Mouse (Mus musculus): Measurements from ENCODE around the gene Tmod4. TPM values are rescaled to one million over a fixed set of nuclear protein-coding genes. Genes with fewer than 3 reads are reported as not detected.

The Tmod4 gene
- polyA plus RNA-seq, 1 experiment from 2014 or later, result 0.96 TPM

DNA sequence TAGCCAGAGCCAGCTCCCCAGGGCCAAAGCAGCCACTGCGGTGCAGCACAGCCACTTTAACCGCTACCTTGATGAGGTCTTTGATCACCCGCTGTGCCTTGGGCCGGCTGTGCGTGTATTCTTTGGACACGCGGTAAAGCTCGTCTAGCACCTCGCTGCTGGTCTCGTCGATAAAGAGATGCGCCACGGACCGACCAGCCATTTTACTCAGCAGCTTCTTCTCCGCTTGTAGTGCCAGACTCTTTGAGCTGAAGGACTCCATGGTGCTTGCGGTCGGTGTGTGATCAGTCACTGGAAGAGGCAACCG is 16.0 kb downstream of the Tmod4 start:
- no peaks in the 10 kb centered on the region for H3K9me3 ChIP-seq
- ATAC-seq (ENCODE audit: low read depth), result no peak
- H3K27me3 ChIP-seq, result no peaks in the 10 kb centered on the region
- H3K4me1 ChIP-seq (replicated peaks), result peaks cover 16% of the 10 kb centered on the region
- 61% methylated on average over 18 of the region's 18 CpGs for WGBS
- peaks cover 28% of the 10 kb centered on the region for H3K36me3 ChIP-seq
- no peak overlapping the region for H3K9ac ChIP-seq
- no peak overlapping the region for H3K4me2 ChIP-seq
- no peak overlapping the region for H3K27ac ChIP-seq (replicated peaks)
- H3K4me3 ChIP-seq, result no peak overlapping the region

DNA sequence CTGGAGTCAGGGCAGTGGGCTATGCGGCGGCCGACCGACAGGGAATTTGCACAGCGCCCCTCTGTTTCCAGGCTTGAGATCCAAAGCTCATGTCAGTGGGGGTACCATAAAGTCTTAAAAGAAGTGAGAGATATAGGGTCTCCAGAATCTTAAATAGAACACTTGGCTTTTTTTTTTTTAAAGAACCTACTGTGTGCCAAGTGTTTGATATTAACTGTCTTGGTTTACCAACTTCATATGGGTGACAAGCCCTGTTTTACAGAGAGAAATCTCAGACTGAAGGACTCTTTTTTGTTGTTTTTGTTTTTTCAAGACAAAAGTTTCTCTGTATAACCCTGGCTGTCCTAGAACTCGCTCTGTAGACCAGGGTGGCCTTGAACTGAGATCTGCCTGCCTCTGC is 16.5 kb downstream of the Tmod4 start:
- Histone ChIP-seq H3K9me3 (no peaks in the 10 kb centered on the region), H3K4me1 (replicated peaks) (peaks cover 11% of the 10 kb centered on the region), H3K27me3 (no peaks in the 10 kb centered on the region), H3K27ac (replicated peaks) (no peak overlapping the region), H3K4me2 (no peak overlapping the region), H3K36me3 (peaks cover 28% of the 10 kb centered on the region), H3K9ac (no peak overlapping the region), H3K4me3 (no peak overlapping the region)
- ATAC-seq (ENCODE audit: low read depth), result no peak
- WGBS, result 91% methylated on average over 6 of the region's 6 CpGs

- Histone ChIP-seq H3K27me3 (no peaks in the 10 kb centered on the region), H3K36me3 (peaks cover 28% of the 10 kb centered on the region), H3K4me2 (no peak overlapping the region), H3K4me3 (no peak overlapping the region), H3K4me1 (replicated peaks) (peaks cover 4% of the 10 kb centered on the region), H3K9ac (no peak overlapping the region), H3K9me3 (no peaks in the 10 kb centered on the region), H3K27ac (replicated peaks) (no peak overlapping the region)
- WGBS, result 93% methylated on average over 9 of the region's 9 CpGs
- no peak for ATAC-seq (ENCODE audit: low read depth)
Observed at GRCm38 (mm10) chr3:95141474-95141873, 17.2 kb downstream of the Tmod4 start.

- Histone ChIP-seq H3K4me2 (no peak within 1 kb of the TSS), H3K4me1 (replicated peaks) (no peaks in the 10 kb centered on the region), H3K9me3 (no peaks in the 10 kb centered on the region), H3K27me3 (no peaks in the 10 kb centered on the region), H3K27ac (replicated peaks) (no peak within 1 kb of the TSS), H3K9ac (no peak within 1 kb of the TSS), H3K36me3 (peaks cover 28% of the 10 kb centered on the region), H3K4me3 (no peak within 1 kb of the TSS)
- 82% methylated on average over 10 of the region's 10 CpGs for WGBS
- 0 out of 2 replicates have a peak, but pooled peaks have one; percentile 25 for ATAC-seq (ENCODE audit: low read depth)
Observed at GRCm38 (mm10) chr3:95141952-95142616, 17.8 kb downstream of the Tmod4 start, which contains the start of gene Tnfaip8l2. TSS of gene Tnfaip8l2 (minus strand) at chr3:95142360.

DNA sequence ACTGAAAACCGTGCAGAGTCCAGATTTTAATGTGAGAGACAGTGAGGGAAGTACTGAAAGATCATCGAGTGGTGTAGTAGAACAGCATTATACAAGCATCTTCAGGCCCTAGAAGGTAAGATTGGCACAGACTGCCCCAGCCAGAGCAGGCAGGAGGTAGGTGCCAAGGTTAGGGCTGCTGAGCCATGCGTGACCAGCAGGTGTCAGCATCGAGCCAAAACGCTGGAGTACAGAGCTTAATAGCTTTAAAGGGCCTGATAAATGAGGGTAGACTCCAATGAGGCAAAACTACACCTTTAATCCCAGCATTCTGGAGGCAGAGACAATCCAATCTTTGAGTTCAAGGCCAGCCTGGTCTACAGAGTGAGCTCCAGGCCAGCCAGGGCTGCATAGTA is 18.3 kb downstream of the Tmod4 start:
- no peak overlapping the region for H3K4me2 ChIP-seq
- no peak overlapping the region for H3K4me3 ChIP-seq
- H3K27me3 ChIP-seq, result no peaks in the 10 kb centered on the region
- ATAC-seq (ENCODE audit: low read depth), result peak; percentile 68
- H3K4me1 ChIP-seq (replicated peaks), result no peaks in the 10 kb centered on the region
- H3K27ac ChIP-seq (replicated peaks), result no peak overlapping the region
- H3K9ac ChIP-seq, result no peak overlapping the region
- no peaks in the 10 kb centered on the region for H3K9me3 ChIP-seq
- WGBS, result 11% methylated on average over 5 of the region's 5 CpGs
- H3K36me3 ChIP-seq, result peaks cover 28% of the 10 kb centered on the region

- Histone ChIP-seq H3K36me3 (no peaks in the 10 kb centered on the region), H3K27ac (replicated peaks) (no peak overlapping the region), H3K4me3 (no peak overlapping the region), H3K4me2 (no peak overlapping the region), H3K9ac (no peak overlapping the region), H3K27me3 (no peaks in the 10 kb centered on the region), H3K4me1 (replicated peaks) (no peaks in the 10 kb centered on the region), H3K9me3 (no peaks in the 10 kb centered on the region)
- WGBS, result 18% methylated on average over 3 of the region's 3 CpGs
- no peak for ATAC-seq (ENCODE audit: low read depth)
Observed at GRCm38 (mm10) chr3:95147924-95148323, 23.6 kb downstream of the Tmod4 start.

- Histone ChIP-seq H3K9me3 (no peaks in the 10 kb centered on the region), H3K36me3 (no peaks in the 10 kb centered on the region), H3K4me1 (replicated peaks) (no peaks in the 10 kb centered on the region), H3K4me2 (no peak overlapping the region), H3K4me3 (no peak overlapping the region), H3K27ac (replicated peaks) (no peak overlapping the region), H3K9ac (no peak overlapping the region), H3K27me3 (no peaks in the 10 kb centered on the region)
- WGBS, result 59% methylated on average over 4 of the region's 4 CpGs
- ATAC-seq (ENCODE audit: low read depth), result no peak
Observed at GRCm38 (mm10) chr3:95153874-95154273, 29.6 kb downstream of the Tmod4 start.

GRCm38 (mm10) chr3:95159511-95159986 is 35.3 kb downstream of the Tmod4 start:
- ATAC-seq (ENCODE audit: low read depth), result no peak
- no peaks in the 10 kb centered on the region for H3K27me3 ChIP-seq
- peak overlapping the region; percentile 91 for H3K4me3 ChIP-seq
- peak overlapping the region; percentile 84 for H3K4me2 ChIP-seq
- WGBS, result 9% methylated on average over 8 of the region's 8 CpGs
- peaks cover 39% of the 10 kb centered on the region for H3K4me1 ChIP-seq (replicated peaks)
- peak overlapping the region; percentile 97 for H3K9ac ChIP-seq
- H3K36me3 ChIP-seq, result peaks cover 12% of the 10 kb centered on the region
- no peaks in the 10 kb centered on the region for H3K9me3 ChIP-seq
- H3K27ac ChIP-seq (replicated peaks), result 0 out of 2 replicates have a peak overlapping the region, but pooled peaks have one; percentile 89

- no peaks in the 10 kb centered on the region for H3K9me3 ChIP-seq
- peaks cover 46% of the 10 kb centered on the region for H3K4me1 ChIP-seq (replicated peaks)
- peak within 1 kb of the TSS; percentile 97 for H3K9ac ChIP-seq
- peak within 1 kb of the TSS; percentile 84 for H3K4me2 ChIP-seq
- peaks cover 20% of the 10 kb centered on the region for H3K36me3 ChIP-seq
- peak; percentile 96 for ATAC-seq (ENCODE audit: low read depth)
- under 1% methylated on average over 66 of the region's 66 CpGs for WGBS
- peak within 1 kb of the TSS; percentile 91 for H3K4me3 ChIP-seq
- no peaks in the 10 kb centered on the region for H3K27me3 ChIP-seq
- peak within 1 kb of the TSS; percentile 89 for H3K27ac ChIP-seq (replicated peaks)
Observed at GRCm38 (mm10) chr3:95159987-95160963, 36.0 kb downstream of the Tmod4 start, which contains the start of gene Sema6c. TSS of gene Sema6c (plus strand) at chr3:95160457.

DNA sequence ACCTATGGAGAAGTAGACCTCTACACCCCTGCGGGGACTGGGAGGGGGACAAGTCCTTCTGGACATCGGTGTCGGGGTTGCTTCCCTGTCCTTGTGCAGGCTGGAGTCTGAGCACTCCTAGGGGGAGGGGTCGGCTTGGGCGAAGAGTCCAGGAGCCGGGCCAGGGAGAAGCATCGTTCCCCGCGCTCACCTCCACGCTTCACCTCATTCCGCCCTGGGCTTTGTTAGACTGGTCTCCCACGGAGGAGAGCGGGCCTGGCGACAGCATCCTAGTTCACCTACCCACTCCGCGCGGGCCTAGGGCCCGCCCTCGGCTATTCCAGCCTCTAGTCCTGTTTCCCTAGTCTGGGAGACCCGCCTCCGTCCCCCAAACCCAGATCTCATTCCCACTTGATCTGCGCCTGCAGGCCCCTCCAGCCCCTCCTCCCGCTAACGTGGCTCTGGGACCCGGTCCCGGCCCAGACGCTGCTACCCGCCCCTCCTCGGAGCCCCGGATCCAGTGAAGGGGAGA is 36.8 kb downstream of the Tmod4 start:
- Histone ChIP-seq H3K4me1 (replicated peaks) (peaks cover 46% of the 10 kb centered on the region), H3K4me3 (peak overlapping the region; percentile 91), H3K36me3 (peaks cover 28% of the 10 kb centered on the region), H3K27ac (replicated peaks) (peak overlapping the region; percentile 89), H3K9ac (peak overlapping the region; percentile 97), H3K9me3 (no peaks in the 10 kb centered on the region), H3K4me2 (peak overlapping the region; percentile 84), H3K27me3 (no peaks in the 10 kb centered on the region)
- peak; percentile 29 for ATAC-seq (ENCODE audit: low read depth)
- 1% methylated on average over 30 of the region's 30 CpGs for WGBS

- WGBS, result 2% methylated on average over 9 of the region's 9 CpGs
- peaks cover 46% of the 10 kb centered on the region for H3K4me1 ChIP-seq (replicated peaks)
- H3K27me3 ChIP-seq, result 0 out of 2 replicates have a peak, but pooled peaks cover under 1% of the 10 kb centered on the region
- H3K9ac ChIP-seq, result peak overlapping the region; percentile 97
- peak overlapping the region; percentile 91 for H3K4me3 ChIP-seq
- ATAC-seq (ENCODE audit: low read depth), result peak; percentile 7; the same call in 1 of the 2 replicates
- peak overlapping the region; percentile 89 for H3K27ac ChIP-seq (replicated peaks)
- peak overlapping the region; percentile 84 for H3K4me2 ChIP-seq
- H3K36me3 ChIP-seq, result peaks cover 35% of the 10 kb centered on the region
- no peaks in the 10 kb centered on the region for H3K9me3 ChIP-seq
Observed at GRCm38 (mm10) chr3:95161618-95162344, 37.5 kb downstream of the Tmod4 start.
